ENCODE assay signal across 9 mouse cellular contexts in the genomic region with DNA sequence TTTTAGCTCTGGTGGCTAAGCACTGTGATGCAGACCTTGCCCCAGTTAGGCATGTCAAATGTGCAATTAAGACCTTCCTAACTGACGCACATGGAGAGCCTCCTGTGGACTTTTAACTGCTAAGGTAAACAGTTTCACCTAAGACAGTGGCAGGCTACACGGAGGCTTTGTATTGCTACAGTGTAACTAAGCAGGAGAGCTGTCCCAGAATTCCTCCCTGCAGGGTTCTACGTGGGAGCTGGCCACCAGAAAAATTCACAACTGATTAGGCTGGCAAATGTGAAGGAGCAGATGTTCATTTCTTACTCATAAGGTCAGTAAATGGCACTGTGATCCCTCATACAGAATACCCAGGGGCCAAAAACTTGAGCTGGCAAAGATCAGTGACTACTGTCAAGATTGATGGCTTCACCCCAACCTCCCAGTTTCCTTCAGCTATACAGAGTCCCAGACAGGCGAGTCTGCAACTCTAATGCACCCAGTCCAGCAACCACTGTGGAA.
DNase-seq lines count a peak whose midpoint lies in the region.
"Had no signal": no experiment of that assay in that cellular context is flagged by ENCODE, and none has a peak within 500 bp of the region (broad histone marks: within the 10 kb centered on the region; RNA-seq: fewer than 3 reads in every experiment).

No protein-coding gene starts in this region.

- intact Hi-C loops in left cerebral cortex, postnatal 4 days (cut with DNase I): no loop called here
- intact Hi-C loops in left cerebral cortex, postnatal 25 days (cut with DNase I): no loop called here

- peak; percentile 13 for DNase-seq in embryo, embryonic 11 days
- no peak for DNase-seq in embryo, embryonic 10.5 days (ENCODE audit: low spot score)
- DNase-seq in left cerebral cortex, postnatal 4 days: peak; percentile 24
- no peak for DNase-seq in left cerebral cortex, postnatal 25 days (ENCODE audit: low spot score in 2 of 2)
- peak; percentile 43 for DNase-seq in brain, adult 2 months (ENCODE audit: low read depth, low spot score)
- peak; percentile 10 for DNase-seq in kidney, postnatal 14 days
- no peak for DNase-seq in urinary bladder, postnatal 10 days (ENCODE audit: low spot score)
- DNase-seq in adrenal gland, postnatal 4 days (ENCODE audit: low spot score in 2 of 2): no peak
- DNase-seq: midbrain, embryonic 14.5 days had no signal

Comparison
In these comparisons a context has a peak if more than half of its experiments do, and no peak if none do; other contexts are left out.
1. DNase-seq: peak in embryo, embryonic 11 days (single experiment), left cerebral cortex, postnatal 4 days (single experiment), brain, adult 2 months (single experiment) and kidney, postnatal 14 days (single experiment); none in embryo, embryonic 10.5 days (single experiment), left cerebral cortex, postnatal 25 days (0 of 2), urinary bladder, postnatal 10 days (single experiment) and adrenal gland, postnatal 4 days (0 of 2).